Mouse (Mus musculus) midbrain, embryonic 10.5 days (tissue): Measurements from ENCODE around the gene Arhgef40. TPM values are rescaled to one million over a fixed set of nuclear protein-coding genes. Genes with fewer than 3 reads are reported as not detected.

Experiments
- polyA plus RNA-seq: library from polyadenylated mRNA; unstranded; fragments of >200 nt; fragmentation: Nextera tagmentation; extraction: Ambion mirVana; gene quantifications from 2 replicates; pipeline ENCODE4 v1.2.1, GENCODE M21; 2016

The Arhgef40 gene
- polyA plus RNA-seq, 1 experiment from 2014 or later = 85.4 TPM

Other genes with a start within 250 kb of the Arhgef40 start
- gene Ang4, start 211.1 kb upstream of the Arhgef40 start, polyA plus RNA-seq = not detected in 2 replicates
- gene AY358078, start 184.7 kb upstream of the Arhgef40 start, polyA plus RNA-seq = not detected in 2 replicates
- gene Ear6, start 131.0 kb upstream of the Arhgef40 start, polyA plus RNA-seq = not detected in 2 replicates
- gene Mettl17, start 99.9 kb upstream of the Arhgef40 start, polyA plus RNA-seq = 40.6 and 46.3 TPM in 2 replicates
- gene Slc39a2, start 91.8 kb upstream of the Arhgef40 start, polyA plus RNA-seq = 0.58 and 0.65 TPM in 2 replicates
- gene Ndrg2, start 70.6 kb upstream of the Arhgef40 start, polyA plus RNA-seq = 8.4 and 11.1 TPM in 2 replicates
- gene Tppp2, start 66.3 kb upstream of the Arhgef40 start, polyA plus RNA-seq = not detected in 2 replicates
- not detected in 2 replicates for gene Rnase13, start 61.9 kb upstream of the Arhgef40 start, polyA plus RNA-seq
- gene Tmem253, start 30.9 kb downstream of the Arhgef40 start, polyA plus RNA-seq = 0.67 and 1.2 TPM in 2 replicates
- gene Zfp219, start 36.0 kb downstream of the Arhgef40 start, polyA plus RNA-seq = 89.4 and 96.6 TPM in 2 replicates
- not detected in 2 replicates for gene Olfr221, start 57.7 kb downstream of the Arhgef40 start, polyA plus RNA-seq
- gene Hnrnpc, start 119.3 kb downstream of the Arhgef40 start, polyA plus RNA-seq = 876 and 930 TPM in 2 replicates
- gene Rpgrip1, start 126.0 kb downstream of the Arhgef40 start, polyA plus RNA-seq = 106 TPM in 2 replicates
- 88.3 and 90.6 TPM in 2 replicates for gene Supt16, start 212.7 kb downstream of the Arhgef40 start, polyA plus RNA-seq